Mouse (Mus musculus): ENCODE measurements around the gene Bola2. TPM values are rescaled to one million over a fixed set of nuclear protein-coding genes. Genes with fewer than 3 reads are reported as not detected.
A peak's percentile ranks its signal among the peaks of the same experiment; 100 is the strongest.

Gene Bola2
- polyA plus RNA-seq (2014; fragmentation: Nextera tagmentation; extraction: Ambion mirVana) = 140 and 159 TPM in 2 replicates

DNA sequence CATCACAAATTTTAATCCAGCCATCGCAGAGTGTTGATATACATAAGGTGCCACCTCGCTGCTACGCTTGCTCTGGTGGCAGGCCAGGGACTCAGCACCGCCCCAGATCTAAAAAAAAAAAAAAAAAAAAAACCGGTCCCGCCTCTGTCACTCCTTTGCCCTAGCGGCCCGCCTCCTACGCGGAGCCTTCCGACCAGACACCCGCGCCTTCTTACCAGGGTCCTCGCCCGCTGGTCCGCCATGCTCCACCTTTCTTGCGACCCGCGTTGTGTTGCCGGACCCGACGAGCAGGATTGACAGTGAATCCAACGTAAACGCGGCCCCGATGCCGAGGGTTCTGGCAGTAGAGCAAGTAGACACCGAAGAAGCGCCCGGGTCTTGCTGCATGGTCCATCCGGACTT lies at the start of gene Bola2:
TSS of gene Bola2 (plus strand) at position 192 of the 402 bp plus-strand sequence.
- Histone ChIP-seq H3K4me2 (ENCODE audit: low read length) (peak within 1 kb of the TSS; percentile 85), H3K27ac (ENCODE audit: low read depth) (peak within 1 kb of the TSS; percentile 86), H3K4me3 (ENCODE audit: low read depth, low read length) (peak within 1 kb of the TSS; percentile 63), H3K36me3 (ENCODE audit: control insufficient read depth, insufficient read depth, low read length) (peaks cover 27% of the 10 kb centered on the region), H3K9me3 (ENCODE audit: control insufficient read depth, low read length) (no peaks in the 10 kb centered on the region), H3K4me1 (replicated peaks; ENCODE audit: control insufficient read depth, insufficient read depth, low read length) (peaks cover 8% of the 10 kb centered on the region), H3K27me3 (replicated peaks; ENCODE audit: control insufficient read depth, insufficient read depth, low read length) (no peaks in the 10 kb centered on the region), H3K9ac (ENCODE audit: low read length) (peak within 1 kb of the TSS; percentile 79)
- under 1% methylated on average over 31 of the region's 31 CpGs for WGBS
- ATAC-seq (replicated peaks; ENCODE audit: low FRiP score, low TSS enrichment, low read depth) (peak; percentile 47), DNase-seq (ENCODE audit: low spot score) (no peak)

DNA sequence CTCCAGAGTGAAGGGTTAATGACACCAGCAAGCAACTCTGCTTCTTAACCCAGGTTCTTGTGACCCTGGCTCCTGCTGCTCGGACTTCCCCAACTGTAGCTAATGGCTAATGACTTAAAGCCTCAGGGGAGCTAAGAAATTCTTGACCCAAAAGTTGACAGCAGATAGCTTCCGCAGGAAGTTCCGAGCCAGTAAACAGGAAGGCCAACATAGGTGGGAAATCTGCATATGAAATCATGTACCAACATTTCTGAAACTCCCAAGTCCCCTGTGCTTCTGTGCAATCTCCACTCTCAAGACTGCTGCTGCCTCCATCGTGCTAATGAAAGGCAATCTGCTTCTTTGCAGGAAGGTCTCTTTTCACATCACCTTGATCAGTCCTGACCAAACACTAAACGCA lies 49.5 kb upstream of the Bola2 start:
- Histone ChIP-seq H3K9ac (ENCODE audit: low read length) (no peak overlapping the region), H3K36me3 (ENCODE audit: control insufficient read depth, insufficient read depth, low read length) (no peaks in the 10 kb centered on the region), H3K9me3 (ENCODE audit: control insufficient read depth, low read length) (no peaks in the 10 kb centered on the region), H3K27me3 (replicated peaks; ENCODE audit: control insufficient read depth, insufficient read depth, low read length) (no peaks in the 10 kb centered on the region), H3K27ac (ENCODE audit: low read depth) (no peak overlapping the region), H3K4me1 (replicated peaks; ENCODE audit: control insufficient read depth, insufficient read depth, low read length) (peaks cover 8% of the 10 kb centered on the region; the same call in 1 of the 2 replicates), H3K4me2 (ENCODE audit: low read length) (no peak overlapping the region), H3K4me3 (ENCODE audit: low read depth, low read length) (no peak overlapping the region)
- WGBS = 61% methylated on average over 5 of the region's 5 CpGs
- DNase-seq (ENCODE audit: low spot score) (no peak), ATAC-seq (replicated peaks; ENCODE audit: low FRiP score, low TSS enrichment, low read depth) (no peak)

DNA sequence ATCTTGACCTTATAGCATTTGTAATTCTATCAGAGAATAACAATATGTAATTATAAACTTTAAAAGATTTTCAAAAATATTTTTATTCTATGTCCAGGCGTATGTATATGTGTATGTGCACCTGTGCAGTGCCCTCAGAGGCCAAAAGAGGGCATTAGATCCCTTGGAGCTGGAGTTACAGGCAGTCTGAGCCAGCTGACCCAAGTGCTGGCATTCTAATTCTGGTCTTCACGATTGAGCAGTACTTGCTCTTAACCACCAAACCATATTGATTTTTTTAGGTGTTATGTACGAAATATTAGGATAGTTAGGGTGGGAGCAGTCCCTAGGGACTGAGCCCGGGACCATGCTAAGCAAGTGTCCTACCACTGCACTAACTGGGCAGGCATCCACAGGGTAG lies 46.7 kb upstream of the Bola2 start:
- H3K4me2 ChIP-seq (ENCODE audit: low read length) = peak overlapping the region; percentile 82
- DNase-seq (ENCODE audit: low spot score) = no peak
- no peak overlapping the region for H3K9ac ChIP-seq (ENCODE audit: low read length)
- H3K4me3 ChIP-seq (ENCODE audit: low read depth, low read length) = peak overlapping the region; percentile 78; the same call in 1 of the 2 replicates
- no peak for ATAC-seq (replicated peaks; ENCODE audit: low FRiP score, low TSS enrichment, low read depth)
- peaks cover 8% of the 10 kb centered on the region; the same call in 1 of the 2 replicates for H3K4me1 ChIP-seq (replicated peaks; ENCODE audit: control insufficient read depth, insufficient read depth, low read length)
- 79% methylated on average over 4 of the region's 4 CpGs for WGBS
- no peaks in the 10 kb centered on the region for H3K27me3 ChIP-seq (replicated peaks; ENCODE audit: control insufficient read depth, insufficient read depth, low read length)
- H3K9me3 ChIP-seq (ENCODE audit: control insufficient read depth, low read length) = no peaks in the 10 kb centered on the region
- H3K27ac ChIP-seq (ENCODE audit: low read depth) = no peak overlapping the region
- no peaks in the 10 kb centered on the region for H3K36me3 ChIP-seq (ENCODE audit: control insufficient read depth, insufficient read depth, low read length)

DNA sequence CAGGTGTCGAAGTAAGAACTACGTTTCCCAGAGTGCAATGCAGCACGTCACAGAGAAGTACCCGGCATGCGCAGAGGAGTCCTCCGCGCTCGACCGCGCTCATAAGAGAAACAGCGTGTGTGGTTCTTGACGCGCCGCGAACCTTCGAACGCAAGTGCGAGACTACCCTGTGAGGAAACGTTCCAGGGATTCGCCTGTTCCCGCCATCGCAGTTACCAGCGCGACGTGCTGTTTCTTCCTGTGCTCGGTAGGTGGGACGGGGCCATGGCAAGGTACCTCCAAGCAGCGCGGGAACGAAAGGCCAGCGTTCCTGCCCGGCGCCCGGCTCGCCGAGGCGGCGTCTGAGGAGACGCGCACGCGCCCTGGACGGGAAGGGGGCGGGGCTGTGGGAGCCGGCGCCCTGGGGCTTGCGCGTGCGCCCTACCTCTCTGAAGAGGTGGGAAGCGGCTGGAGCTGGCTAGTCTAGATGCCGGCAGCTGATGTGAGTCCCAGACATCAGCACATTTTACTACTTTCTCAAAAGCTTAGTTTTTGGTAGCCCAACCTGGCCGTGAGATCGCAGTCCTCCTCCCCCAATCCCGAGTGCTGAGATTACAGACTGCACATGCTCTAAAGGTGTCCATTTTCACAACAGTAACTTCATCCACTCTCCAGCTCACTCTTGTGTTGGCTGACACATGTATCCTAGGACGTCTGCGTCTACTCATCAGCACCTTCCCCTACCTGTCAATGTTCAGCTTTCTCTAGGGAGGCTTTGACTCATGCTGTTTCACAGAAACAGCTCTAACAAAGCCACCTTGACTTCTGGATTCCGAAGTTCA lies 45.8 kb upstream of the Bola2 start, which contains the start of gene Sgf29:
TSS of gene Sgf29 (plus strand) at position 79 of the 821 bp plus-strand sequence.
- ATAC-seq (replicated peaks; ENCODE audit: low FRiP score, low TSS enrichment, low read depth) (peak; percentile 94), DNase-seq (ENCODE audit: low spot score) (peak; percentile 97)
- H3K4me1 ChIP-seq (replicated peaks; ENCODE audit: control insufficient read depth, insufficient read depth, low read length) = peaks cover 8% of the 10 kb centered on the region; the same call in 1 of the 2 replicates
- H3K27ac ChIP-seq (ENCODE audit: low read depth) = peak within 1 kb of the TSS; percentile 87
- H3K9ac ChIP-seq (ENCODE audit: low read length) = peak within 1 kb of the TSS; percentile 74
- no peaks in the 10 kb centered on the region for H3K9me3 ChIP-seq (ENCODE audit: control insufficient read depth, low read length)
- peak within 1 kb of the TSS; percentile 82 for H3K4me2 ChIP-seq (ENCODE audit: low read length)
- no peaks in the 10 kb centered on the region for H3K27me3 ChIP-seq (replicated peaks; ENCODE audit: control insufficient read depth, insufficient read depth, low read length)
- 2% methylated on average over 56 of the region's 57 CpGs for WGBS
- no peaks in the 10 kb centered on the region for H3K36me3 ChIP-seq (ENCODE audit: control insufficient read depth, insufficient read depth, low read length)
- H3K4me3 ChIP-seq (ENCODE audit: low read depth, low read length) = peak within 1 kb of the TSS; percentile 78

DNA sequence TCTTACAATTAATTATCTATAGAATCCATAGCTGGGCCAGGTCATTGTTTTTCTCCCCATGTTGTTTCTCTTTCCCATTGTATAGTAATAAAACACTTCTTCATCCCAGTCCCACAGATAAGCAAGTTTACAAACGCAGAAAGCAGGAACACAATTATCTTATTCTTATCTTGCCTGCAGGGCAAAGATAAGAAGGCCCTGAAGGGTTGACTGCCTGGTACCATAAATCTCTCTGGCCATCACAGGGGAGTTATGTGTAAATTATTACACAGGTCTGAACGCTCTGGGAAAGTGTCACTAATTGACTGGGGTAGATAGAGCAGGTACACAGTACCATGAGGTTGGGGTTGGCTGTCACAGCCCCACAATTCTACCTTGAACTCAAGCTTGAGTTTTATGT lies 44.3 kb upstream of the Bola2 start:
- Histone ChIP-seq H3K27ac (ENCODE audit: low read depth) (no peak overlapping the region), H3K4me3 (ENCODE audit: low read depth, low read length) (no peak overlapping the region), H3K27me3 (replicated peaks; ENCODE audit: control insufficient read depth, insufficient read depth, low read length) (no peaks in the 10 kb centered on the region), H3K4me2 (ENCODE audit: low read length) (no peak overlapping the region), H3K4me1 (replicated peaks; ENCODE audit: control insufficient read depth, insufficient read depth, low read length) (peaks cover 8% of the 10 kb centered on the region; the same call in 1 of the 2 replicates), H3K9ac (ENCODE audit: low read length) (no peak overlapping the region), H3K36me3 (ENCODE audit: control insufficient read depth, insufficient read depth, low read length) (no peaks in the 10 kb centered on the region), H3K9me3 (ENCODE audit: control insufficient read depth, low read length) (no peaks in the 10 kb centered on the region)
- ATAC-seq (replicated peaks; ENCODE audit: low FRiP score, low TSS enrichment, low read depth) = peak; percentile 50
- 34% methylated on average over 2 of the region's 2 CpGs for WGBS
- no peak for DNase-seq (ENCODE audit: low spot score)

DNA sequence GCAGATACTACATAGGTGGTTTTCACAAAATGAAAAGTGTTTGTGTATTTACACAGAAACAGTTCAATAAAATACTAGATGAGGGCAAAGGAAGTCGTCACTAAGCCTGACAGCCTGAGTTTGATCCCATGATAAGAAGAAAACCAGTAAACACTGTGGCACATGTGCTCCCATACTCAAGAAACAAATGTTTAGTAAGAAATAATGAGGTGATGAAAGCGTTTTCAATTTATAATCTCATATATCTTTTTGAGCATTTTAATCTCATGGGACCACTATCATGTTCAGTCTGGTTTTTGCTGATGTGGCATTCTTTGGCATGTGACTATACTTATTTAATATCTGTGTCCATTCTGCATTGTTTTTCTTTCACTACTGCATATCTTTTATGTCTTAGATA lies 41.2 kb upstream of the Bola2 start:
- Histone ChIP-seq H3K9ac (ENCODE audit: low read length) (no peak overlapping the region), H3K27me3 (replicated peaks; ENCODE audit: control insufficient read depth, insufficient read depth, low read length) (no peaks in the 10 kb centered on the region), H3K9me3 (ENCODE audit: control insufficient read depth, low read length) (no peaks in the 10 kb centered on the region), H3K36me3 (ENCODE audit: control insufficient read depth, insufficient read depth, low read length) (0 out of 2 replicates have a peak, but pooled peaks cover 4% of the 10 kb centered on the region), H3K4me2 (ENCODE audit: low read length) (no peak overlapping the region), H3K27ac (ENCODE audit: low read depth) (no peak overlapping the region), H3K4me1 (replicated peaks; ENCODE audit: control insufficient read depth, insufficient read depth, low read length) (peaks cover 3% of the 10 kb centered on the region; the same call in 1 of the 2 replicates), H3K4me3 (ENCODE audit: low read depth, low read length) (no peak overlapping the region)
- ATAC-seq (replicated peaks; ENCODE audit: low FRiP score, low TSS enrichment, low read depth) (no peak), DNase-seq (ENCODE audit: low spot score) (no peak)
- 84% methylated on average over 2 of the region's 2 CpGs for WGBS

DNA sequence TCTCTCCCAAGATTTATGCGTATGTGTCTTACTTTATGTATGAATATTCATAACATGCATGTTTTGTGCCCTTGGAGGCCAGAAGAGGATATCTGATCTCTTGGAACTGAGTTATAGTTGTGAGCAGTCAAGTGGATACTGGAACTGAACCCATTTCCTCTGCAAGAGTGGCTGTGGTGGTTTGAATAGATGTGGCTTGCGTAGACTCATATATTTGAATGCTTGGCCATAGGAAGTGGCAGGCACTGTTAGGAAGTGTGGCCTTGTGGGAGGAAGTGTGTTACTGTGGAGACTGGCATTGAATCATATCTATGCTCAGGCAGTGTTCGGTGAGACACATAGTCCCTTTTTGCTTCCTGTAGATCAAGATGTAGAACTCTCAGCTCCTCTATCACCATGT lies 39.5 kb upstream of the Bola2 start:
- 87% methylated on average over 3 of the region's 3 CpGs for WGBS
- Histone ChIP-seq H3K27ac (ENCODE audit: low read depth) (no peak overlapping the region), H3K9ac (ENCODE audit: low read length) (no peak overlapping the region), H3K9me3 (ENCODE audit: control insufficient read depth, low read length) (no peaks in the 10 kb centered on the region), H3K4me2 (ENCODE audit: low read length) (no peak overlapping the region), H3K27me3 (replicated peaks; ENCODE audit: control insufficient read depth, insufficient read depth, low read length) (no peaks in the 10 kb centered on the region), H3K4me1 (replicated peaks; ENCODE audit: control insufficient read depth, insufficient read depth, low read length) (no peaks in the 10 kb centered on the region), H3K4me3 (ENCODE audit: low read depth, low read length) (no peak overlapping the region), H3K36me3 (ENCODE audit: control insufficient read depth, insufficient read depth, low read length) (0 out of 2 replicates have a peak, but pooled peaks cover 4% of the 10 kb centered on the region)
- ATAC-seq (replicated peaks; ENCODE audit: low FRiP score, low TSS enrichment, low read depth) = no peak
- no peak for DNase-seq (ENCODE audit: low spot score)

DNA sequence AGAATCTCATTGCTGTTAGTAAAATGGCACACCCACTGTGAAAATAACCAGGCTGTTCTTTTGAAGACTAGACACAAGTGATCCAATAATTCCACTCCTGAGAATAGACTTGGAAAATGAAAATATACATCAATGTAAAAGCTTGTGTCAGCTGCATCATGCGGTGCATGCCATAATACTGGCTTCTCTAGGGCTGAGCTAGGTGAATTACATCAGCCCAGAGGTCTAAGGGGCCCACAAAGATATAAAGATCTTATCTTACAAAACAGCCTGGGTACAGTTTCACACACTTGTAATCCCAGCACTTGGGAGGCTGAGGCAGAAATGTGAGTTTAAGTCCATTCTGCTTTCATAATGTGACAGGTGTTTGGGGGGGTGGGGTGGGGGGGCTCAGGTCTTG lies 37.7 kb upstream of the Bola2 start:
- Histone ChIP-seq H3K27ac (ENCODE audit: low read depth) (no peak overlapping the region), H3K36me3 (ENCODE audit: control insufficient read depth, insufficient read depth, low read length) (peaks cover 9% of the 10 kb centered on the region), H3K4me2 (ENCODE audit: low read length) (no peak overlapping the region), H3K4me3 (ENCODE audit: low read depth, low read length) (no peak overlapping the region), H3K4me1 (replicated peaks; ENCODE audit: control insufficient read depth, insufficient read depth, low read length) (no peaks in the 10 kb centered on the region), H3K9me3 (ENCODE audit: control insufficient read depth, low read length) (no peaks in the 10 kb centered on the region), H3K27me3 (replicated peaks; ENCODE audit: control insufficient read depth, insufficient read depth, low read length) (no peaks in the 10 kb centered on the region), H3K9ac (ENCODE audit: low read length) (no peak overlapping the region)
- no peak for ATAC-seq (replicated peaks; ENCODE audit: low FRiP score, low TSS enrichment, low read depth)
- no peak for DNase-seq (ENCODE audit: low spot score)
- 89% methylated on average over 1 of the region's 1 CpGs for WGBS
